Mouse (Mus musculus): ENCODE results near the gene Vstm4.

Vstm4 gene

GRCm38 (mm10) chr14:32947512-32947911 is 91.0 kb downstream of the Vstm4 start:
- DNase-seq (ENCODE audit: low read depth, low spot score) = peak; percentile 88

- DNase-seq (ENCODE audit: low read depth, low spot score) = no peak
Measured at GRCm38 (mm10) chr14:32950312-32951301, 94.1 kb downstream of the Vstm4 start.

GRCm38 (mm10) chr14:32956486-32956885 is 99.9 kb downstream of the Vstm4 start:
- no peak for DNase-seq (ENCODE audit: low read depth, low spot score)

GRCm38 (mm10) chr14:32958671-32959070 is 102.1 kb downstream of the Vstm4 start:
- DNase-seq (ENCODE audit: low read depth, low spot score) = no peak

- peak; percentile 38 for DNase-seq (ENCODE audit: low read depth, low spot score)
Measured at GRCm38 (mm10) chr14:32960481-32960880, 103.9 kb downstream of the Vstm4 start.

- DNase-seq (ENCODE audit: low read depth, low spot score) = no peak
Measured at GRCm38 (mm10) chr14:32964742-32965141, 108.2 kb downstream of the Vstm4 start.

GRCm38 (mm10) chr14:32970700-32971099 is 114.1 kb downstream of the Vstm4 start:
- no peak for DNase-seq (ENCODE audit: low read depth, low spot score)

GRCm38 (mm10) chr14:32984176-32984738 is 127.7 kb downstream of the Vstm4 start:
- no peak for DNase-seq (ENCODE audit: low read depth, low spot score)

GRCm38 (mm10) chr14:32986659-32987058 is 130.1 kb downstream of the Vstm4 start:
- DNase-seq (ENCODE audit: low read depth, low spot score) = no peak
